Mouse (Mus musculus) embryonic facial prominence, embryonic 10.5 days (tissue): ENCODE measurements around the gene Smarca2. TPM values are rescaled to one million over a fixed set of nuclear protein-coding genes. Genes with fewer than 3 reads are reported as not detected.

ENCODE experiments used
- DNase-seq: peaks from one replicate; pipeline ENCODE4 v3.0.0-alpha.2; 2017; ENCODE audit warnings: low spot score
- H3K27ac ChIP-seq: fragments of 300-500 bp; sonication (generic); replicated peaks from 2 replicates; pipeline ENCODE4 v1.5.1; 2016; ENCODE audit warnings: mild to moderate bottlenecking
- H3K27me3 ChIP-seq: fragments of 300-500 bp; sonication (generic); replicated peaks from 2 replicates; pipeline ENCODE4 v1.6.1; 2016; ENCODE audit warnings: low read depth, mild to moderate bottlenecking; ENCODE audit not compliant: poor library complexity, severe bottlenecking
- H3K36me3 ChIP-seq: fragments of 300-500 bp; sonication (generic); replicated peaks from 2 replicates; pipeline ENCODE4 v1.6.1; 2016; ENCODE audit warnings: mild to moderate bottlenecking, moderate library complexity
- H3K4me1 ChIP-seq: fragments of 300-500 bp; sonication (generic); 2 replicates; pipeline ENCODE4 v1.6.1; 2016
- H3K4me3 ChIP-seq: fragments of 300-500 bp; sonication (generic); 2 replicates; pipeline ENCODE4 v1.5.1; 2016; ENCODE audit warnings: mild to moderate bottlenecking, moderate library complexity
- H3K9me3 ChIP-seq: fragments of 300-500 bp; sonication (generic); 2 replicates; pipeline ENCODE4 v1.6.1; 2016; ENCODE audit warnings: mild to moderate bottlenecking
- WGBS: fragments of 180-500 bp; shearing (Covaris S2); methylation state at CpG from one replicate; pipeline ENCODE4 v1.1.7; 2016; 5-methylcytosine and 5-hydroxymethylcytosine counted together
- polyA plus RNA-seq: library from polyadenylated mRNA; unstranded; fragments of >200 nt; fragmentation: Nextera tagmentation; extraction: Ambion mirVana; gene quantifications from 2 replicates; pipeline ENCODE4 v1.2.1, GENCODE M21; 2016

Gene Smarca2
- polyA plus RNA-seq, 1 experiment from 2014 or later = 49.0 TPM

- H3K36me3 ChIP-seq = peaks cover 45% of the 10 kb centered on the region
- peaks cover 17% of the 10 kb centered on the region for H3K4me1 ChIP-seq
- 88% methylated on average over 8 of the region's 8 CpGs for whole genome bisulfite sequencing
- no peaks in the 10 kb centered on the region for H3K9me3 ChIP-seq
- no peak for DNase-seq
- H3K27ac ChIP-seq = no peak overlapping the region
- no peak overlapping the region for H3K4me3 ChIP-seq
- no peaks in the 10 kb centered on the region for H3K27me3 ChIP-seq
These were observed 151.5 kb downstream of the Smarca2 start for GRCm38 (mm10) chr19:26756399-26756798.

- H3K36me3 ChIP-seq = peaks cover 43% of the 10 kb centered on the region
- H3K27me3 ChIP-seq = no peaks in the 10 kb centered on the region
- no peak overlapping the region for H3K27ac ChIP-seq
- WGBS = 80% methylated on average over 8 of the region's 8 CpGs
- H3K4me3 ChIP-seq = no peak overlapping the region
- peaks cover 22% of the 10 kb centered on the region for H3K4me1 ChIP-seq
- no peak for DNase-seq
- H3K9me3 ChIP-seq = no peaks in the 10 kb centered on the region
These were observed 153.3 kb downstream of the Smarca2 start for GRCm38 (mm10) chr19:26758156-26758555.

GRCm38 (mm10) chr19:26758620-26759019 is 153.8 kb downstream of the Smarca2 start:
- no peak for DNase-seq
- 81% methylated on average over 7 of the region's 7 CpGs for WGBS

GRCm38 (mm10) chr19:26759295-26759694 is 154.4 kb downstream of the Smarca2 start:
- no peaks in the 10 kb centered on the region for H3K27me3 ChIP-seq

More at GRCm38 (mm10) chr19:26758620-26759019, 153.8 kb downstream of the Smarca2 start:
- H3K27ac ChIP-seq = no peak overlapping the region
- no peak overlapping the region for H3K4me3 ChIP-seq
- H3K9me3 ChIP-seq = no peaks in the 10 kb centered on the region
- peaks cover 43% of the 10 kb centered on the region for H3K36me3 ChIP-seq
- peaks cover 18% of the 10 kb centered on the region for H3K4me1 ChIP-seq
- no peaks in the 10 kb centered on the region for H3K27me3 ChIP-seq

GRCm38 (mm10) chr19:26761257-26761656 is 156.4 kb downstream of the Smarca2 start:
- H3K27ac ChIP-seq = peak overlapping the region; percentile 31; the same call in 1 of the 2 replicates
- no peak for DNase-seq
- H3K4me3 ChIP-seq = no peak overlapping the region
- H3K9me3 ChIP-seq = no peaks in the 10 kb centered on the region
- peaks cover 11% of the 10 kb centered on the region for H3K4me1 ChIP-seq
- H3K27me3 ChIP-seq = no peaks in the 10 kb centered on the region
- H3K36me3 ChIP-seq = peaks cover 25% of the 10 kb centered on the region

More at GRCm38 (mm10) chr19:26759295-26759694, 154.4 kb downstream of the Smarca2 start:
- H3K4me1 ChIP-seq = peaks cover 11% of the 10 kb centered on the region
- 85% methylated on average over 13 of the region's 13 CpGs for WGBS
- H3K36me3 ChIP-seq = peaks cover 39% of the 10 kb centered on the region
- H3K27ac ChIP-seq = no peak overlapping the region
- no peak overlapping the region for H3K4me3 ChIP-seq
- DNase-seq = no peak
- H3K9me3 ChIP-seq = no peaks in the 10 kb centered on the region

GRCm38 (mm10) chr19:26765483-26765882 is 160.6 kb downstream of the Smarca2 start:
- H3K36me3 ChIP-seq = peaks cover 14% of the 10 kb centered on the region
- DNase-seq = no peak
- H3K27me3 ChIP-seq = no peaks in the 10 kb centered on the region
- H3K27ac ChIP-seq = no peak overlapping the region
- peaks cover 22% of the 10 kb centered on the region for H3K4me1 ChIP-seq
- WGBS = 94% methylated on average over 7 of the region's 7 CpGs
- no peaks in the 10 kb centered on the region for H3K9me3 ChIP-seq
- no peak overlapping the region for H3K4me3 ChIP-seq

GRCm38 (mm10) chr19:26767454-26767853 is 162.6 kb downstream of the Smarca2 start:
- Histone ChIP-seq H3K4me3 (no peak overlapping the region), H3K4me1 (peaks cover 26% of the 10 kb centered on the region), H3K27me3 (no peaks in the 10 kb centered on the region), H3K27ac (no peak overlapping the region), H3K36me3 (peaks cover 23% of the 10 kb centered on the region), H3K9me3 (no peaks in the 10 kb centered on the region)
- DNase-seq = no peak
- WGBS = 92% methylated on average over 13 of the region's 13 CpGs

- peaks cover 28% of the 10 kb centered on the region for H3K36me3 ChIP-seq
- peaks cover 26% of the 10 kb centered on the region for H3K4me1 ChIP-seq
- no peaks in the 10 kb centered on the region for H3K9me3 ChIP-seq
- DNase-seq = no peak
- H3K27me3 ChIP-seq = no peaks in the 10 kb centered on the region
- no peak overlapping the region for H3K4me3 ChIP-seq
- no peak overlapping the region for H3K27ac ChIP-seq
- 89% methylated on average over 6 of the region's 6 CpGs for WGBS
These were observed 163.1 kb downstream of the Smarca2 start for GRCm38 (mm10) chr19:26767941-26768340.

GRCm38 (mm10) chr19:26768846-26769245 is 164.0 kb downstream of the Smarca2 start:
- Histone ChIP-seq H3K9me3 (no peaks in the 10 kb centered on the region), H3K36me3 (peaks cover 33% of the 10 kb centered on the region), H3K27me3 (no peaks in the 10 kb centered on the region), H3K27ac (no peak overlapping the region), H3K4me1 (peaks cover 26% of the 10 kb centered on the region), H3K4me3 (no peak overlapping the region)
- 87% methylated on average over 5 of the region's 5 CpGs for WGBS
- DNase-seq = no peak

GRCm38 (mm10) chr19:26769609-26770500 is 165.0 kb downstream of the Smarca2 start:
- Histone ChIP-seq H3K36me3 (peaks cover 42% of the 10 kb centered on the region), H3K4me3 (peak overlapping the region; percentile 34), H3K4me1 (peaks cover 26% of the 10 kb centered on the region), H3K27me3 (no peaks in the 10 kb centered on the region), H3K27ac (peak overlapping the region; percentile 78), H3K9me3 (no peaks in the 10 kb centered on the region)
- peak; percentile 72 for DNase-seq
- WGBS = 48% methylated on average over 16 of the region's 16 CpGs

GRCm38 (mm10) chr19:26770592-26770991 is 165.7 kb downstream of the Smarca2 start:
- Histone ChIP-seq H3K27ac (peak overlapping the region; percentile 78), H3K4me1 (peaks cover 26% of the 10 kb centered on the region), H3K9me3 (no peaks in the 10 kb centered on the region), H3K27me3 (no peaks in the 10 kb centered on the region), H3K4me3 (no peak overlapping the region), H3K36me3 (peaks cover 45% of the 10 kb centered on the region)
- 63% methylated on average over 6 of the region's 6 CpGs for WGBS
- no peak for DNase-seq

- H3K4me3 ChIP-seq = no peak overlapping the region
- 95% methylated on average over 11 of the region's 11 CpGs for WGBS
- no peak overlapping the region for H3K27ac ChIP-seq
- peaks cover 60% of the 10 kb centered on the region for H3K36me3 ChIP-seq
- H3K27me3 ChIP-seq = no peaks in the 10 kb centered on the region
- peaks cover 26% of the 10 kb centered on the region for H3K4me1 ChIP-seq
- no peak for DNase-seq
- H3K9me3 ChIP-seq = no peaks in the 10 kb centered on the region
These were observed 167.3 kb downstream of the Smarca2 start for GRCm38 (mm10) chr19:26772051-26772583.
